Mouse (Mus musculus) ES-Bruce4 (cell line): ENCODE measurements around the gene Fam241a. TPM values are rescaled to one million over a fixed set of nuclear protein-coding genes. Genes with fewer than 3 reads are reported as not detected.

Source experiments
- H3K27ac ChIP-seq: 2 replicates; pipeline ENCODE4 v1.5.1; 2012; ENCODE audit warnings: low read length, inconsistent platforms; ENCODE audit not compliant: insufficient read depth
- H3K27me3 ChIP-seq: 2 replicates; pipeline ENCODE4 v1.6.1; 2012; ENCODE audit warnings: mild to moderate bottlenecking, low read length, inconsistent platforms; ENCODE audit not compliant: control insufficient read depth, poor library complexity, insufficient read depth, severe bottlenecking
- H3K36me3 ChIP-seq: 2 replicates; pipeline ENCODE4 v1.6.1; 2012; ENCODE audit warnings: inconsistent platforms, mild to moderate bottlenecking, low read length, moderate library complexity; ENCODE audit not compliant: control insufficient read depth, poor library complexity, insufficient read depth, severe bottlenecking
- H3K4me1 ChIP-seq: one replicate; pipeline ENCODE4 v1.8.1; 2011; ENCODE audit warnings: low read length; ENCODE audit not compliant: control insufficient read depth, insufficient read depth
- H3K4me3 ChIP-seq: 2 replicates; pipeline ENCODE4 v1.5.1; 2011; ENCODE audit warnings: low read depth, mild to moderate bottlenecking, low read length
- H3K9ac ChIP-seq: 2 replicates; pipeline ENCODE4 v1.6.1; 2012; ENCODE audit warnings: low read depth, mild to moderate bottlenecking, inconsistent platforms; ENCODE audit not compliant: poor library complexity, severe bottlenecking
- H3K9me3 ChIP-seq: replicated peaks from 2 replicates; pipeline ENCODE4 v1.6.1; 2012; ENCODE audit warnings: mild to moderate bottlenecking, low read length, inconsistent platforms; ENCODE audit not compliant: control insufficient read depth, poor library complexity, insufficient read depth, severe bottlenecking
- CTCF ChIP-seq: IDR thresholded peaks from one replicate; pipeline ENCODE4 v1.8.1; 2011; ENCODE audit warnings: low read depth, low read length
- EP300 ChIP-seq: IDR thresholded peaks from 2 replicates; pipeline ENCODE4 v1.6.1; 2011; ENCODE audit warnings: low read depth, low read length; ENCODE audit not compliant: insufficient read depth
- POLR2A ChIP-seq: IDR thresholded peaks from one replicate; pipeline ENCODE4 v1.8.1; 2011; ENCODE audit warnings: low read length; ENCODE audit not compliant: insufficient read depth
- polyA plus RNA-seq: library from polyadenylated mRNA; stranded (reverse); fragments of >200 nt; gene quantifications from 2 replicates; pipeline ENCODE4 v1.2.4, GENCODE M21; 2011; ENCODE audit warnings: low read depth; ENCODE audit not compliant: missing spikeins, insufficient read depth, insufficient read length

Fam241a gene
- polyA plus RNA-seq, 1 experiment: 2.5 TPM

DNA sequence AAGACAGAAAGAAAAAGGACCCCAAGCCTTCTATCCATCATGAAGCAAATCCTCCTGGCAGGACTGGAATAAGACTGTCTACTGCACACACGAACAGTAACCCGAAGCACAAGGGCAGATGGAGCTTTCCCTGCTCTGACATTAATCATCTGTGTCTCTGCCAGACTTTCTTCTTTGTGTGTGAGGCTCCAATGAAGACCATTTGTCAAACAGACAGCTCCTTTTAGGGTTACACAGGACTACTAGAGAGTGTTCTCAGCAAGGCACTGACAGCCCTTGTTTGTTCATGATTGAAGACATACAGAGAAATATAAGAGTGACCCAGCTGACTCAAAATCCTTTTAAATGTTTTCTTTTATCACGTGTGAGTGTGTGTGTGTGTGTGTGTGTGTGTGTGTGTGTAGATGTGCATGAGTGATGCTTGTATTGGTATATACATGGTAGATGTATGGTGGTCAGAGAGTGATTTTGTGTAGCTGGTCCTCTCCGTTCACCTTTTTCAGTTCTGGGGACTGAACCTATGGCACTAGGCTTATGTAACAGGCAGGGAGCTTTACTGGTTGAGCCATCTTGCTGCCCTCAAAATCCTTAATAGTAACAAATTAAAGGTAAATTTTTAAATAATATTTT lies 21.8 kb downstream of the Fam241a start:
- TF ChIP-seq CTCF (no peak), EP300 (no peak), POLR2A (no peak)
- no peak overlapping the region for H3K9ac ChIP-seq

DNA sequence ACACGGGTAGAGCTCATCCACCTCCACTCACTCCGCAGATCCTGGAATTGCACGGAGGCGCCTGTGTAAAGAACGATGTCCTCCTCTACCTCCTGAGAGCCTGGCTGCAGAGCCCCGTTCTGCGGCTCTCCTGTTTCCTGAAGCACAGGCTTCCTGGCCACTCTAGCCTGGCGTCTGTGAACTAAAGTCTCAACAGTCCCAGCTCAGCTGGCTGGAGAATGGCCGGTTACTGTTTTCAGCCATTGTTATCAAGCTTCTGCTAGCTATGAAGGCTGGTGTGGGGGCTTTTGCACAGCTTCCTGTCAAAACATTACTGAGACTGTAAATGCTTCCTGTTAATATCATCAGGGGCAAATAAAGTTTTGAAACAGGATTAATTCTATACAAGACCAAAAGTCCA lies 24.5 kb downstream of the Fam241a start:
- H3K27ac ChIP-seq: no peak overlapping the region
- H3K4me1 ChIP-seq: peaks cover 2% of the 10 kb centered on the region
- no peaks in the 10 kb centered on the region for H3K36me3 ChIP-seq
- no peaks in the 10 kb centered on the region; the same call in 1 of the 2 replicates for H3K9me3 ChIP-seq
- H3K4me3 ChIP-seq: no peak overlapping the region
- no peaks in the 10 kb centered on the region for H3K27me3 ChIP-seq
- H3K9ac ChIP-seq: no peak overlapping the region
- TF ChIP-seq CTCF (no peak), EP300 (no peak), POLR2A (no peak)

More for the DNA sequence above, 21.8 kb downstream of the Fam241a start:
- H3K9me3 ChIP-seq: no peaks in the 10 kb centered on the region
- H3K4me1 ChIP-seq: no peaks in the 10 kb centered on the region
- no peak overlapping the region for H3K4me3 ChIP-seq
- no peaks in the 10 kb centered on the region for H3K27me3 ChIP-seq
- H3K36me3 ChIP-seq: no peaks in the 10 kb centered on the region
- H3K27ac ChIP-seq: no peak overlapping the region

DNA sequence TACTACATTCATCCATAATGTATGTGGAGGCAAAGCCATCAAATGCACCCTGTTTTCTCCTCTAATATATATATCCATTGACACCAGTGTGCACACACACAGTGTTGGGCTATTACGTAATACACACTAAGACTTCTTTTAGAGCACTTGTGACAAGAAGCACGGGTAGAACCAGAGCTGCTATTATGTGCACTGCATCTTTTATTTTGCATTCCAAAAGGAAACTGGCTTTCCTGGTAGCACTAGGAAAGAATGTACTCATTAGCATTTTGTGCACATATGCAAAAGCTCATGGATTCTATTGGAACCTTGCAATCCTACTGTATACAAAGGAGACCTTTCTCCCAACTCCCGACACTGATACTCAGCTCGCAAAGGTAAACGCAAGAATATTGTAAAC lies 27.2 kb downstream of the Fam241a start:
- Histone ChIP-seq H3K27ac (no peak overlapping the region), H3K4me3 (no peak overlapping the region), H3K36me3 (no peaks in the 10 kb centered on the region), H3K9ac (no peak overlapping the region), H3K4me1 (peaks cover 2% of the 10 kb centered on the region), H3K9me3 (no peaks in the 10 kb centered on the region; the same call in 1 of the 2 replicates), H3K27me3 (no peaks in the 10 kb centered on the region)
- TF ChIP-seq EP300 (no peak), POLR2A (no peak), CTCF (no peak)

DNA sequence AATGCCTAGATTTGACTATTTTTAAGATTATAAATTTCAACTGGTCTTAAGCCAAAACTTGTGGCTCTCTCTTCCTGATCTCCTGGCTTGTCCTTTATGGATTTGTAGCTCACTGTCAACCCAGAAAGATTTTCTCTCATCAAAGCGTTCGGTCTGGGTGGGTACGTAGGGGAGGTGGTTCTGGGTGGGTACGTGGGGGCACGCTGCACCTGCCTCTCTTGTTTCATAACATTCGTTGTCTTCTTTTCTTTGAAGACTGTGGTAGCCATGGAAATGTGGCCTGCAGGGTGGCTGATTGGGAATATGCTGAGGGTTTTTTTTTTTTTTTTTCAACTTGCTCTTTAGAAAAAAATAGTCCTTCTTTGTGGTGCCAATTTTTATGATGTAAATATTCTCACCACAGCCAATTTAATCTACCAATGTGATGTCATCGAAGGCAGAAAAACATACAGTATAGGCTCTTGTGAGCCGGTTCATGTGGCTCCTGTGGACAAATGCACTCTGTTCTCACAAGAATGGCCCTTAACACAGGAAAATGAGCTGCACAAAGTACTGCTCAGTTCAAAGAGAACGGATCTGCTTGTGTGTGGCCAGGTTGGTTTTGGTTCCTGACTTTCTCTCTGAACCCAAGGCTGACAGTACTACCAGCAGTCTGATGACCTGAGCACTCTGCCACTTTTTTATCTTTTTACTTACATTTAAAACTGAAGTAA lies 27.9 kb downstream of the Fam241a start:
- Histone ChIP-seq H3K4me3 (no peak overlapping the region), H3K36me3 (no peaks in the 10 kb centered on the region), H3K27ac (no peak overlapping the region), H3K9ac (no peak overlapping the region), H3K4me1 (peaks cover 2% of the 10 kb centered on the region), H3K27me3 (no peaks in the 10 kb centered on the region), H3K9me3 (no peaks in the 10 kb centered on the region; the same call in 1 of the 2 replicates)
- TF ChIP-seq POLR2A (no peak), CTCF (no peak), EP300 (no peak)

- no peaks in the 10 kb centered on the region; the same call in none of the 2 replicates for H3K9me3 ChIP-seq
- H3K9ac ChIP-seq: no peak overlapping the region
- TF ChIP-seq POLR2A: no peak
- H3K4me3 ChIP-seq: no peak overlapping the region
- H3K4me1 ChIP-seq: peaks cover 2% of the 10 kb centered on the region
- no peak overlapping the region for H3K27ac ChIP-seq
- H3K27me3 ChIP-seq: no peaks in the 10 kb centered on the region
- H3K36me3 ChIP-seq: no peaks in the 10 kb centered on the region
Observed at GRCm38 (mm10) chr3:127864242-127864641, 31.9 kb downstream of the Fam241a start.

GRCm38 (mm10) chr3:127863571-127863970 lies 32.6 kb downstream of the Fam241a start:
- Histone ChIP-seq H3K4me1 (no peaks in the 10 kb centered on the region), H3K27me3 (no peaks in the 10 kb centered on the region), H3K27ac (no peak overlapping the region), H3K9ac (no peak overlapping the region), H3K9me3 (no peaks in the 10 kb centered on the region; the same call in none of the 2 replicates), H3K4me3 (no peak overlapping the region), H3K36me3 (no peaks in the 10 kb centered on the region)
- TF ChIP-seq CTCF: no peak
- no peak for TF ChIP-seq EP300
